Mouse (Mus musculus): ENCODE data around the gene Pld3. TPM values are rescaled to one million over a fixed set of nuclear protein-coding genes. Genes with fewer than 3 reads are reported as not detected.

Pld3 gene
- total RNA-seq (2021), result 100 to 1,000 TPM; 123 to 147 TPM
- long read RNA-seq, experiment 1, transcript Pld3-201 (14 exons, 2,282 nt), result major isoform, 57 of 163 reads
- long read RNA-seq, experiment 1, partial matches to known transcripts, result 94 of 163 reads
- long read RNA-seq, experiment 1, other reads (novel, unspliced or antisense), result 12 of 163 reads
- long read RNA-seq, experiment 2, transcript Pld3-201 (14 exons, 2,282 nt), result major isoform, 30 of 117 reads
- long read RNA-seq, experiment 2, partial matches to known transcripts, result 65 of 117 reads
- long read RNA-seq, experiment 2, other reads (novel, unspliced or antisense), result 21 of 117 reads

- peak; percentile 87 to 90 for DNase-seq (ENCODE audit: low spot score in 2 of 2)
Measured at GRCm38 (mm10) chr7:27552931-27553513, at the start of gene Pld3, which contains the start of gene 2310022A10Rik. Gene Pld3, minus strand, starts transcription at chr7:27553218. Gene 2310022A10Rik, plus strand, starts transcription at chr7:27553233.

DNA sequence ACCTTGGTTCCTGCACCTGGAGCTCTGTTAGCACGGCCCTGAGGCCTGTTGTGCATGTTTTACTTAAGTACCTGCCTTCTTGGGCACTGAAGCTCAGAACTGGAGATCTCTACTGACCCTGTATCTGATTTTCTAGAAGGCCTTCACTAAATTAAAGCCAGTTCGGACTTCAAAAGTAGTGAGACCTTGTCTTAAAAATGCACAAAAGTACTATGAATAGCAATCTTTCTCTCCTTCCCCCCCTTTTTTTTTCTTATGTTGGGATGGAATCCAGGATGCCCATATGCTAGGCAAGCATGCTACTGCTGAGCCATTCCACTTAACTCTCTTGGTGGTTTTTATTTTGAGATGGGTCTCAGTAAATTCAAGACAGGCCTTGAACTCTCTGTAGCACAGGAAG, 49.1 kb upstream of the Pld3 start:
- no peak for DNase-seq (ENCODE audit: low spot score in 2 of 2)

DNA sequence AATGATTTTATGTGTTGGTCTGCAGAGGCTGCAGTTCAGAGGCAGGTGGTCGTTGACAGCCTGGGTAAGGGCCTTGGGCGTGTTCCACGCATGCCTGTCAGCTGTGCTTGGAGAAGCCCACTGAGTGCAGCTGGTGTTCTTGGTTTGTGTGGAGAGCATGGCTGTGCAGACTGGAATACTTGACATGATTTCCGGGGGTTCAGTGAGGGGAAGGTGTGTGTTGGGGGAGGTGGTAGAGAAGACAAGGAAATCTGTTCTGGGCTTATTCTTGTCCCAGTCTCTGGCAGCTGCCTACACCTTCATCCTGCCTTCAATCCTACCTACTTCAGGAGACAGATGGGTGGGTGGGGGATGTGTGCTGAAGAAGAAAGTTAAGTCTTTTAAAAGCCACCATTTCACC, 48.6 kb upstream of the Pld3 start:
- DNase-seq (ENCODE audit: low spot score in 2 of 2), result no peak

GRCm38 (mm10) chr7:27598053-27598452, 45.0 kb upstream of the Pld3 start:
- DNase-seq (ENCODE audit: low spot score in 2 of 2), result no peak

GRCm38 (mm10) chr7:27596586-27597503, 43.8 kb upstream of the Pld3 start:
- DNase-seq (ENCODE audit: low spot score in 2 of 2), result no peak

DNA sequence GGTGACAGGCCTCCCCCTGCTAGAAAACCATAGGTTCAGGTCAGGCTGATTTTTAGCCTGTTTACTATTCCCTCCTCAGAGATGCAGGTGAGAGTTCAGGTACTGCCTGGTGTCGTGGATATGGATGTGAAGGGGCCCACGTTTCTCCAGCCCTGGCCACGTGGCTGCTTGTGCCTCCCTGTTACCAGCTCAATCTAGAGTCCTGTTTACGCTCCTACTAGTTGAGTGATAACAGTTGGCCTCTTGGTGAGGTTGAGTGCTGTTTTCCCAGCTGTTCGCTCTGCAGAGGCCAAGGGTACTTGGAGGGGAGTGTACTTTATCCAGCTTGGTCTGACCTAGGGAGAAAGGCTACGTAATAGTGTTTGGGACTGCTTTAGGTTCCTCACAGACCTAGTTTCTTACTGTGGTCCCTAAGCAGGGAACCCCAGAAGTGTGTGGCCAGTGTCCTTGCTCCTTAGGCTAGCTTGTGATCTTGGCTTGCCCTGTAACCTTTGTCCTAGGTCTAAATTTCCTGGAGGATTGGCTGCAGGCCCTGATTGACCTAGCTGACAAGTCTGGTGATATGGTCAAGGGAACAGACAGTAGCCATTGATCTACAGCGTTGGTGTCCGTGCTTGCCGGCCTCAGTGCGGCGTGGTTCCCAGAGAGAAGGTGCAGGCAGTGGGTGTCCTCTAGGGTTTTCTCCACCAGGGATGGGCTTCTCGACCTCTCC, 40.1 kb upstream of the Pld3 start:
- DNase-seq (ENCODE audit: low spot score in 2 of 2), result no peak

GRCm38 (mm10) chr7:27592217-27592929, 39.4 kb upstream of the Pld3 start:
- peak in 1 of 2 experiments; percentile 36 for DNase-seq (ENCODE audit: low spot score in 2 of 2)

DNA sequence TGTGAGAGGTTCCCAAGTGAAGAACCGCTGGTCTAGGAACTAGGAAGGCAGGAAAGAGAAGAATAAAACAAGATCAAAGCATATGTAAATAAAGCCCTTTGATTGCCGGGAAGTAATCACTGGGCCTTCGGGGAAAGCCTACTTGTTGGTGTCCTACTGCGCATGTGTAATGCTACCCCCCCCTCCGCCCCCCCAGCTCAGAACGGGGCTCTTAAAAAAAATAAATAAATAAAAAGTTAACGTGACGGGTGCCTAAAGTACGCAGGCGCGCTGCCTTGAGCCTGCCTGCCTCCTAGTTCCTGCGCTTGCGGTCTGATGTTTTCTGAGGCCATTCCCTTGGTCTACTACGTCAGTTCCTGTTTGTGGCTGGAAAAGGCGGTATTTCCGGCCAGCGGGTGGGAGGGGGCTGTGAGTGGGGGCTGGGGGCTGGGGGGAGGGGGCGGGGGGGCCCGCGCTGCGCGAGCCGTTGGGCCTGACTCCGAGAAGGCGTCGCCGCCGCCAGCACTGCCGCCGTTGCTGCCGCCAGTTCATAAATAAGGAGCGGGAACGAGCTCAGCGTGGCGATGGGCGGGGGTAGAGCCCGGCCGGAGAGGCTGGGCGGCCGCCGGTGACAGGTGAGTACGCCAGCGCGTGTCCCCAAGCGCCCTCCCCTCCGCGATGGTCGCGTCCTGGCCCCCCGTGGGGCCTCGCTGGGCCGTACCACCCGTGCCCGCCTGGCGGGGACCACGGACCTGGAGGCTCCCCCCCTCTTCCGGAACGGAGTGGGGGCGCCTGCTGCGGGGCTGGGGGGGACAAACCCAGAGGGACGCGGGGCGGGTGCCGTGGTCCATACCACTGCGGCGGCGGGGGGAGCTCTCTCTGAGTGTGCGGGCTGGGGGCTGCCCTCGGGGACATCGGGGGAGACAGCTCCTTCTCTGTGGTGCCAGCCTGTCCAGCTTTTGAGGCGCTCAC, 38.5 kb upstream of the Pld3 start, which contains the start of gene Akt2:
Gene Akt2, plus strand, starts transcription at position 287 of the 951 bp plus-strand sequence.
- DNase-seq (ENCODE audit: low spot score in 2 of 2), result peak; percentile 77 to 79

DNA sequence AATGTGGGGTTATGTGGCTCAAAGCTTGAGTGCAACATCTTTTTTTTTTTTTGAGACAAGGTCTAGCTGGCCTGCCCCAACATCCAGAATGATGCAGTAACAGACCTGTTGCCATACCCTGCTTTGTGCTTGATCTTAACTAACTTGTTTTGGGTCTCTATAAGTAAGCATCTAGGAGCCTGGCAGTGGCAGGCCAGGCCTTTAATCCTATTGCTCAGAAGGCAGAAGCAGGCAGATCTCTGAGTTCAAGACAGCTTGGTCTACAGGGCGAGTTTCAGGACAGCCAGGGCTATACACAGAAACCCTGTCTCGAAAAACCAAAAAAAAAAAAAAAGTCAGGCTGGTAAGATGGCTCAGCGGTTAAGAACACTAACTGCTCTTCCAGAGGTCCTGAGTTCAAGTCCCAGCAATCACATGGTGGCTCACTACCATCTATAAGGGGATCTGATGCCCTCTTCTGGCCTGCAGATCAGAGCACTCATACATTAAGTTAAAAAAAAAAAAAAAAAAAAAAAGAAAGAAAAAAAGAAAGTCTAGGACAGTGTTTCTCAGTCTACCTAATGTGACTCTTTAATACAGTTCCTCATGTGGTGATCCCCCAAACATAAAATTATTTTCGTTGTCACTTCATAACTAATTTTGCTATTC, 37.7 kb upstream of the Pld3 start:
- no peak for DNase-seq (ENCODE audit: low spot score in 2 of 2)

GRCm38 (mm10) chr7:27590088-27590487, 37.1 kb upstream of the Pld3 start:
- DNase-seq (ENCODE audit: low spot score in 2 of 2), result no peak

- no peak for DNase-seq (ENCODE audit: low spot score in 2 of 2)
Measured at GRCm38 (mm10) chr7:27587741-27588140, 34.7 kb upstream of the Pld3 start.

DNA sequence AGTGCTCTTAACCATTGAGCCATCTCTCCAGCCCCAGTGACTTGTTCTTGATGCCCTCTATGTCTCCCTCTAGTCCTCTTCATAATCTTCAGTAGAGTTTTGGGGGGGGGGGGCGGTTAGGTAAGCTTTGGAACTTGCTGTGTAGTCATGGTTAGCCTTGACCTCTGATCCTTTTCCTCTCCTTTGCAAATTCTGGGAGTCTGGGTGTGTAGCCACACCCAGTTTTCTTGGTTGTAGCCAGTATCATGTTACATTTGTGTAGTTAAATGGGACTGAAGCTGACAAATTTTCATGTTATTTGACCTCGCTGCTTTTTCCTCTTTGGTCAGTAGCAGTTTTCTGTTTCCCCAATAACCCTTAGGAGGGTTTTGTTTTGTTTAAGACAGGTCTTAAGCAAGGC, 33.8 kb upstream of the Pld3 start:
- DNase-seq (ENCODE audit: low spot score in 2 of 2), result no peak

- DNase-seq (ENCODE audit: low spot score in 2 of 2), result peak; percentile 37 to 41
Measured at GRCm38 (mm10) chr7:27580380-27581174, 27.6 kb upstream of the Pld3 start.

DNA sequence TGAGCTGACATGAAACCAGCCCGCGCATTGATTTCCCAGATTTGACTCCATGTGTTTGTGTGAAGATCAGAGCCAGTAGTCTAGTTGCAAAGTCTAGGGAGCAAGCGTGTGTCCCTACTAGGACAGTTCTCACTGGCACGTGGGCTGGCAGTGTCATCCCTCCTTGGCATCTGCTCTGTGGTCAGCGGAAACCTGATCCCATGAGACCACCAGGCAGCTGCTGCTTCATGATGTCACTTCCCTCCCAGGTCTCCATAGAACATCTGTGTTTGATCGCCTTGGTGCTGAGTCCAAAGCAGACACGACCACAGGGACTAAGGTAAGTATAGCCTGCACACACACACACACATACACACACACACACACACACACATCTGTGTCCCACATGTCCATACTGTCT, 25.4 kb upstream of the Pld3 start:
- DNase-seq (ENCODE audit: low spot score in 2 of 2), result no peak

DNA sequence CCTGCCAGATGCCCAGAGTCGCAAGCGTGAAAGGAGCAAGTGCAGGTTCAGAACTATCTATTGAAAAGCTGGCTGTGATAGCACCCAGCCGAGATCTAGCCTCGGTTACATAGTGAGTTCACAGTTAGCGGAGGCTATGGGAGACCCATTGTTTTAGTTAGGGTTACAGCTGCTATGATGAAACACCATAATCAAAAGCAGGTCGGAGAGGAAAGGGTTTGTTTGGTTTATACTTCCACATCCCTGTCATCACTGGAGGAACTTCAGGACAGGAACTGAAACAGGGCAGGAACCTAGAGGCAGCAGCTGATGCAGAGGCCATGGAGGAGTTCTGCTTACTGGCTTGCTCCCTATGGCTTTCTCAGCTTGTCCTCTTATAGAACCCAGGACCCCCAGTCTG, 24.6 kb upstream of the Pld3 start:
- no peak for DNase-seq (ENCODE audit: low spot score in 2 of 2)

DNA sequence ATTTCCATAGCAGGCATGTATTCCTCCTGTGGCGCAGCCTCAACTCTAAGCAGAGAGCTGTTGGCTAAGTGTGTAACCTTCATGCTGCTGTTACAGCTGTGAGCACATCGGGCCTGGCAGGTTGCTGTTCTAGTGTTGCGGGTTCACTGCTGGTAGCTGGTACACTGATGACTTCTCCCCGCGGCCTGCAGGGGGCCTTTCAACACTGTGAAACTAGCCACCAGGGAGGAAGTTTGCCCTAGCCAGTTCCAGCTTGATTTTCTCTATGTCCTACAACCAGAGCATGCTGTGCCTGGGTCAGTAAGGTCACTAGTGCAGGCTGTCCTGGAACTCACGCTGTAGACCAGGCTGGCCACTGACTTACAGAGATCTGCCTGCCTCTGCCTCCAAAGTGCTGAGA, 23.9 kb upstream of the Pld3 start:
- peak; percentile 46 to 59 for DNase-seq (ENCODE audit: low spot score in 2 of 2)

DNA sequence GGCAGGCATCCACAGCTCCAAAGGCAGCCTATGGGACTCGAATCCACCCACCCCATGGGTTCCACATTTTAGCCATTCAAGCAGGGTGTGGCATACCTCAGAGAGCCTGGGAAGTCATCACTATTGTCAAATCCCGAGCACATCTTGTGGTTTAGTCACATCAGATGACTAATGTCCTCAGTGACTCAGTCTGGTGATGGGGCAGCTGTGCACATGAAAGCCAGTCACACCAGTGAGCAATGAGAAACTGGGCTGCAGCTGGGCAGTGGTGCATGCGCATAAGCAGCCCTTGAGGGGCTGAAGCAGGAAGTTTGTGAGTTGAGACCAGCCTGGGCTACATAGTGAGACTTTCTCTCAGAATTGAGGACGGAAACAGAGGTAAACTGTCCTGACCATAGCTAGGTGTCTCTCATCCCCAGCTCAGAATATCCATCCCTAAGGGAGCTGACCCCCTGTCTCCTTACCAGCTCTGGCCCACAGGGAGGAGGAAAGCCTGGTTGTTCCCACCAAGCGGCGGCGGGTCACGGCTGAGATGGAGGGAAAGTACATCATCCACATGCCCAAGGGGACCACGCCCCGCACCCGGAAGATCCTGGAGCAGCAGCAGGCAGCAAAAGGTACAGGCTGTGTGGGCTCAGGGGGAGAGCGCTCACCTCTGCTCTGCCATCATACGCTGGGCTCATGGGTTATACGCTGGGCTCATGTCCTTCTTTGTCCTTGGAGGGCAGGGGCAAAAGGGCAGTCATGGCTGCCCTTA, 21.3 kb upstream of the Pld3 start:
- DNase-seq (ENCODE audit: low spot score in 2 of 2), result no peak
